In genomic region chr10:84777109-84777508, GRCm38 (mm10) we compare ENCODE assay signal across 19 mouse cellular contexts. TPM values are rescaled to one million over a fixed set of nuclear protein-coding genes. Genes with fewer than 3 reads are reported as not detected.
"Had no signal": no experiment of that assay in that cellular context is flagged by ENCODE, and none has a peak within 500 bp of the region (broad histone marks: within the 10 kb centered on the region; RNA-seq: fewer than 3 reads in every experiment).

No protein-coding gene starts in this region.

- H3K27me3 ChIP-seq: lung, embryonic 15.5 days; stomach, embryonic 15.5 days had no signal

- H3K9ac ChIP-seq: limb, embryonic 12.5 days; liver, embryonic 13.5 days; liver, postnatal 0 days; lung, embryonic 15.5 days; stomach, embryonic 15.5 days had no signal

- H3K36me3 ChIP-seq: limb, embryonic 12.5 days; liver, embryonic 13.5 days; lung, embryonic 15.5 days; stomach, embryonic 15.5 days had no signal

- ATAC-seq: liver, postnatal 0 days; midbrain, embryonic 16.5 days had no signal

- H3K4me1 ChIP-seq: limb, embryonic 12.5 days; liver, embryonic 13.5 days; stomach, embryonic 15.5 days had no signal

- H3K9me3 ChIP-seq: limb, embryonic 12.5 days; liver, embryonic 13.5 days; lung, embryonic 15.5 days; megakaryocyte, embryonic 14.5 days; stomach, embryonic 15.5 days had no signal

- H3K4me3 ChIP-seq: limb, embryonic 12.5 days; liver, embryonic 13.5 days; lung, embryonic 15.5 days; megakaryocyte, embryonic 14.5 days; stomach, embryonic 15.5 days had no signal

- H3K4me2 ChIP-seq: limb, embryonic 12.5 days; liver, embryonic 13.5 days; lung, embryonic 15.5 days; stomach, embryonic 15.5 days had no signal

- H3K27ac ChIP-seq: kidney, postnatal 0 days; limb, embryonic 12.5 days; liver, embryonic 13.5 days; lung, embryonic 15.5 days; macrophage; stomach, embryonic 15.5 days had no signal

- DNase-seq: kidney, adult 11 months; kidney, adult 9 months; kidney, postnatal 36 days; liver; liver, embryonic 13.5 days; liver, postnatal 0 days; lung, postnatal 14 days; right cerebral cortex, postnatal 14 days; thymus, adult 2 months; thymus, postnatal 25 days had no signal

RNA-seq across cellular contexts. Expression of gene Rfx4, which starts 21.2 kb away (rescaled TPM):
- total RNA-seq: neutrophil, adult 5-6 weeks had no signal
- polyA plus RNA-seq: liver, embryonic 13.5 days; liver, postnatal 0 days; lung, embryonic 15.5 days; macrophage; spleen, adult 2 months had no signal
